Mouse (Mus musculus): ENCODE data around the gene Tnrc6b. TPM values are rescaled to one million over a fixed set of nuclear protein-coding genes. Genes with fewer than 3 reads are reported as not detected.

Gene Tnrc6b
- polyA plus RNA-seq, 1 experiment from 2014 or later, result 62.5 TPM

- ATAC-seq (ENCODE audit: low FRiP score), result no peak
- Histone ChIP-seq H3K4me3 (replicated peaks) (peak overlapping the region; percentile 22), H3K9ac (peak overlapping the region; percentile 8; the same call in 1 of the 2 replicates), H3K27ac (no peak overlapping the region), H3K9me3 (no peaks in the 10 kb centered on the region), H3K27me3 (no peaks in the 10 kb centered on the region; the same call in 1 of the 2 replicates), H3K4me2 (peak overlapping the region; percentile 46), H3K4me1 (peaks cover 25% of the 10 kb centered on the region), H3K36me3 (replicated peaks) (no peaks in the 10 kb centered on the region)
- 28% methylated on average over 18 of the region's 18 CpGs for WGBS
These were observed 5.1 kb upstream of the Tnrc6b start for GRCm38 (mm10) chr15:80705828-80706549.

- peak overlapping the region; percentile 8; the same call in 1 of the 2 replicates for H3K9ac ChIP-seq
- H3K27me3 ChIP-seq, result no peaks in the 10 kb centered on the region; the same call in 1 of the 2 replicates
- peak overlapping the region; percentile 22; the same call in 1 of the 2 replicates for H3K4me3 ChIP-seq (replicated peaks)
- H3K27ac ChIP-seq, result 0 out of 2 replicates have a peak overlapping the region, but pooled peaks have one; percentile 53
- H3K36me3 ChIP-seq (replicated peaks), result no peaks in the 10 kb centered on the region
- 35% methylated on average over 11 of the region's 11 CpGs for WGBS
- H3K4me1 ChIP-seq, result peaks cover 25% of the 10 kb centered on the region
- no peak for ATAC-seq (ENCODE audit: low FRiP score)
- H3K9me3 ChIP-seq, result no peaks in the 10 kb centered on the region
- H3K4me2 ChIP-seq, result peak overlapping the region; percentile 46
These were observed 4.5 kb upstream of the Tnrc6b start for GRCm38 (mm10) chr15:80706596-80706995.

- 69% methylated on average over 8 of the region's 8 CpGs for WGBS
- peaks cover 30% of the 10 kb centered on the region for H3K4me1 ChIP-seq
- 0 out of 2 replicates have a peak overlapping the region, but pooled peaks have one; percentile 8 for H3K9ac ChIP-seq
- no peaks in the 10 kb centered on the region; the same call in 1 of the 2 replicates for H3K27me3 ChIP-seq
- 0 out of 2 replicates have a peak overlapping the region, but pooled peaks have one; percentile 53 for H3K27ac ChIP-seq
- 0 out of 2 replicates have a peak overlapping the region, but pooled peaks have one; percentile 46 for H3K4me2 ChIP-seq
- ATAC-seq (ENCODE audit: low FRiP score), result no peak
- H3K4me3 ChIP-seq (replicated peaks), result no peak overlapping the region
- no peaks in the 10 kb centered on the region for H3K9me3 ChIP-seq
- H3K36me3 ChIP-seq (replicated peaks), result no peaks in the 10 kb centered on the region
These were observed 4.0 kb upstream of the Tnrc6b start for GRCm38 (mm10) chr15:80707088-80707487.

- Histone ChIP-seq H3K9ac (no peak overlapping the region), H3K27me3 (no peaks in the 10 kb centered on the region; the same call in 1 of the 2 replicates), H3K4me2 (no peak overlapping the region), H3K36me3 (replicated peaks) (no peaks in the 10 kb centered on the region), H3K4me1 (peaks cover 30% of the 10 kb centered on the region), H3K4me3 (replicated peaks) (no peak overlapping the region), H3K27ac (no peak overlapping the region), H3K9me3 (no peaks in the 10 kb centered on the region)
- ATAC-seq (ENCODE audit: low FRiP score), result no peak
- 65% methylated on average over 6 of the region's 6 CpGs for WGBS
These were observed 1.5 kb upstream of the Tnrc6b start for GRCm38 (mm10) chr15:80709593-80709992.

- Histone ChIP-seq H3K4me1 (peaks cover 30% of the 10 kb centered on the region), H3K36me3 (replicated peaks) (no peaks in the 10 kb centered on the region), H3K4me3 (replicated peaks) (peak overlapping the region; percentile 85), H3K9me3 (no peaks in the 10 kb centered on the region), H3K9ac (no peak overlapping the region), H3K27me3 (no peaks in the 10 kb centered on the region; the same call in 1 of the 2 replicates), H3K4me2 (peak overlapping the region; percentile 45), H3K27ac (no peak overlapping the region)
- ATAC-seq (ENCODE audit: low FRiP score), result no peak
- 14% methylated on average over 5 of the region's 5 CpGs for WGBS
These were observed 881 bp upstream of the Tnrc6b start for GRCm38 (mm10) chr15:80710257-80710607.

- WGBS, result under 1% methylated on average over 84 of the region's 106 CpGs
- no peaks in the 10 kb centered on the region for H3K9me3 ChIP-seq
These were observed 463 bp downstream of the Tnrc6b start for GRCm38 (mm10) chr15:80711401-80712151.

GRCm38 (mm10) chr15:80714299-80714698, 3.2 kb downstream of the Tnrc6b start:
- WGBS, result 77% methylated on average over 4 of the region's 4 CpGs
- no peak for ATAC-seq (ENCODE audit: low FRiP score)
- H3K4me1 ChIP-seq, result peaks cover 11% of the 10 kb centered on the region
- no peak overlapping the region for H3K4me3 ChIP-seq (replicated peaks)
- no peaks in the 10 kb centered on the region for H3K36me3 ChIP-seq (replicated peaks)
- H3K4me2 ChIP-seq, result no peak overlapping the region
- H3K27ac ChIP-seq, result no peak overlapping the region
- H3K9ac ChIP-seq, result no peak overlapping the region
- no peaks in the 10 kb centered on the region for H3K9me3 ChIP-seq
- H3K27me3 ChIP-seq, result no peaks in the 10 kb centered on the region; the same call in 1 of the 2 replicates

More at GRCm38 (mm10) chr15:80711401-80712151, 463 bp downstream of the Tnrc6b start:
- H3K9ac ChIP-seq, result peak overlapping the region; percentile 82
- no peaks in the 10 kb centered on the region for H3K36me3 ChIP-seq (replicated peaks)
- no peaks in the 10 kb centered on the region; the same call in 1 of the 2 replicates for H3K27me3 ChIP-seq
- peak overlapping the region; percentile 98 for H3K4me2 ChIP-seq
- peak; percentile 50 for ATAC-seq (ENCODE audit: low FRiP score)
- H3K4me1 ChIP-seq, result peaks cover 21% of the 10 kb centered on the region
- peak overlapping the region; percentile 86 for H3K27ac ChIP-seq
- peak overlapping the region; percentile 85 for H3K4me3 ChIP-seq (replicated peaks)

GRCm38 (mm10) chr15:80716631-80717135, 5.6 kb downstream of the Tnrc6b start:
- Histone ChIP-seq H3K4me1 (peaks cover 8% of the 10 kb centered on the region), H3K36me3 (replicated peaks) (no peaks in the 10 kb centered on the region), H3K27ac (no peak overlapping the region), H3K9me3 (no peaks in the 10 kb centered on the region), H3K27me3 (no peaks in the 10 kb centered on the region; the same call in 1 of the 2 replicates), H3K9ac (no peak overlapping the region), H3K4me2 (no peak overlapping the region), H3K4me3 (replicated peaks) (no peak overlapping the region)
- WGBS, result 84% methylated on average over 8 of the region's 8 CpGs
- ATAC-seq (ENCODE audit: low FRiP score), result no peak

GRCm38 (mm10) chr15:80717431-80717830, 6.3 kb downstream of the Tnrc6b start:
- no peak overlapping the region for H3K27ac ChIP-seq
- WGBS, result 59% methylated on average over 1 of the region's 1 CpGs
- no peaks in the 10 kb centered on the region; the same call in 1 of the 2 replicates for H3K27me3 ChIP-seq
- no peak for ATAC-seq (ENCODE audit: low FRiP score)
- no peak overlapping the region for H3K9ac ChIP-seq
- no peaks in the 10 kb centered on the region for H3K36me3 ChIP-seq (replicated peaks)
- no peak overlapping the region for H3K4me3 ChIP-seq (replicated peaks)
- peaks cover 1% of the 10 kb centered on the region for H3K4me1 ChIP-seq
- no peaks in the 10 kb centered on the region for H3K9me3 ChIP-seq
- H3K4me2 ChIP-seq, result no peak overlapping the region

- Histone ChIP-seq H3K4me1 (peaks cover 8% of the 10 kb centered on the region; the same call in 1 of the 2 replicates), H3K9me3 (no peaks in the 10 kb centered on the region), H3K4me3 (replicated peaks) (no peak overlapping the region), H3K36me3 (replicated peaks) (no peaks in the 10 kb centered on the region), H3K27me3 (no peaks in the 10 kb centered on the region), H3K4me2 (no peak overlapping the region), H3K27ac (no peak overlapping the region), H3K9ac (no peak overlapping the region)
- no peak for ATAC-seq (ENCODE audit: low FRiP score)
- WGBS, result 89% methylated on average over 5 of the region's 5 CpGs
These were observed 9.1 kb downstream of the Tnrc6b start for GRCm38 (mm10) chr15:80720249-80720648.

- Histone ChIP-seq H3K27ac (no peak overlapping the region), H3K9ac (no peak overlapping the region), H3K4me3 (replicated peaks) (no peak overlapping the region), H3K4me2 (no peak overlapping the region), H3K36me3 (replicated peaks) (no peaks in the 10 kb centered on the region), H3K9me3 (no peaks in the 10 kb centered on the region), H3K27me3 (no peaks in the 10 kb centered on the region), H3K4me1 (peaks cover 8% of the 10 kb centered on the region; the same call in 1 of the 2 replicates)
- 87% methylated on average over 6 of the region's 6 CpGs for WGBS
- ATAC-seq (ENCODE audit: low FRiP score), result no peak
These were observed 10.7 kb downstream of the Tnrc6b start for GRCm38 (mm10) chr15:80721861-80722260.

- Histone ChIP-seq H3K27ac (no peak overlapping the region), H3K4me2 (no peak overlapping the region), H3K27me3 (no peaks in the 10 kb centered on the region), H3K36me3 (replicated peaks) (no peaks in the 10 kb centered on the region), H3K9ac (no peak overlapping the region), H3K9me3 (no peaks in the 10 kb centered on the region), H3K4me1 (peaks cover 8% of the 10 kb centered on the region; the same call in 1 of the 2 replicates), H3K4me3 (replicated peaks) (no peak overlapping the region)
- WGBS, result 54% methylated on average over 3 of the region's 3 CpGs
- ATAC-seq (ENCODE audit: low FRiP score), result no peak
These were observed 11.3 kb downstream of the Tnrc6b start for GRCm38 (mm10) chr15:80722366-80722765.
